Mouse (Mus musculus): ENCODE measurements around the gene Mpv17. TPM values are rescaled to one million over a fixed set of nuclear protein-coding genes. Genes with fewer than 3 reads are reported as not detected.

Mpv17 gene
- total RNA-seq, 2 experiments from 2014 or later: 47.5 to 48.6 TPM

DNA sequence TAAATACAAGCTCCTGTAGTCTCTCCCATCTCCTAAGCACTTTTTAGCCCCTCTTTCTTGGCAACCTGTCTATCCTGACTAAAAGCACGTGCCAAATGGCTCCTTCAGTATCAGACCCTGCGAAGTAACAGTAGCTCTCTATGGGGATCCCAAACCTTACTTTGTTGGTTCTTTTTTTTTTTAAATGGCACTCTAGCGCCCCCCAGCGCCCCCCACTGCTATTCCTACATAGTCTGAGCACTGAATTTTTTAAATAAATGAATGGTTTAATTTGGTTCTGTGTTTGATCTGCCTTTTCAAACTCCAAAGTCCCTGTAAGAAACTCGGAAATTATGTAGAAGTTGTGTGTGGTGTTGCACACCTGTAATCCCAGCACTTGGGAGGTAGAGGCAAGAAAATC lies 28.0 kb downstream of the Mpv17 start:
- intact Hi-C loops (cut with DNase I): no loop called here
- no peak for DNase-seq (ENCODE audit: low spot score in 2 of 2)

DNA sequence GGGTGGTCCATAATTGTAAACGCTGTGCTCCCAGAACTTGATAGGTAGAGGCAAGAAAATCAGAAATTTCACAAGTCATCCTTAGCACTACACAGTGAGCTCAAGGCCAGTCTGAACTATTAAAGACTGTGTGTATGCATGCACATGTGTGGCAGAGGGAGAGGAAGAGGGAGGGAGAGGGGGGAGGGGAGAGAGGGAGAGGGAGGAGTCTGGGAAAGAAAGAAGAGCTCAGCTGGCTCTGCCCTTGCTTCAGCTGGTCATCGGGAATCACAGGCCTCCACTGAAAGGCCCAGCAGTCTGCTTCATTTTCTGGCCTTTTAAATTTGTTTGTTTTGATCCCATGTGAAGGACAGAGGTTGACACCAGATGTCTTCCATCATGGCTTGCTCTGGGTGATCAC lies 30.6 kb downstream of the Mpv17 start:
- DNase-seq (ENCODE audit: low spot score in 2 of 2): no peak
- intact Hi-C loops (cut with DNase I): no loop called here

DNA sequence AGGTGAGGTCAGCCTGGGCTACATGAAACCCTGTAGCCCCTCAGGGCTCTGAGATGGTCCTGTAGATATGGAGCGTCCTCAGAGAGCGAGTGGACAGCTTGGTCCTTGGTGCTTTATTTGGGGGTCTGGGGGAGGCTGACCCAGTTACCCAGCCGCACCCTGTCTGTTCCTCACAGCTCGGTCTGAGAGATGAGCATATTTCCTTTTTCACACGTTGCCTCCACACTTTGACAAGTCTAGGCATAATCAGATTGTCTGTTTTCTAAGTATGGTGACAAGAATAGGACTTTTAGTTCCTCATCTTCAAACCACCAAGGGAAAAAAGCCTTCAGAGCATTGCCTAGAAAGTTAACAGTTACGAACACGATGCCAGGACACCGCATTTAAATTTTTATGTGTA lies 32.9 kb downstream of the Mpv17 start:
- peak; percentile 36 to 89 for DNase-seq (ENCODE audit: low spot score in 2 of 2)
- intact Hi-C loops (cut with DNase I): loop anchor here (1.0 to 2.0 kb wide), 3 partner anchors 28 to 128 kb away; no protein-coding TSS in a partner anchor

DNA sequence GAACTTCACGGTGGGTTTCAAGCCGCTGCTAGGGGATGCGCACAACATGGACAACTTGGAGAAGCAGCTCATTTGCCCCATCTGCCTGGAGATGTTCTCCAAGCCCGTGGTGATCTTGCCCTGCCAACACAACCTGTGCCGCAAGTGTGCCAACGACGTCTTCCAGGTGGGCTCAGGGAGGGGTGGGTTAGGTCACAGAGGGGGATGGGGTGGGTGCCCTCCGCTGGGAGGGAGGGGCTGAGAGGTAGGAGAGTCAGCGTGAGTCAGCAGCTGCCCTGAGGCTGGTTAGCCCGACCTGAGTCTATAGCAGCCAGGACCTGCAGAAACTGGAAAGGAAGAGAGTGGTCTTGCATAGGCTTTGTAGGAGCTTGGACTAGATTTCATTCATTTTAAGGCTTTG lies 37.1 kb downstream of the Mpv17 start:
- no peak for DNase-seq (ENCODE audit: low spot score in 2 of 2)
- intact Hi-C loops (cut with DNase I): no loop called here

DNA sequence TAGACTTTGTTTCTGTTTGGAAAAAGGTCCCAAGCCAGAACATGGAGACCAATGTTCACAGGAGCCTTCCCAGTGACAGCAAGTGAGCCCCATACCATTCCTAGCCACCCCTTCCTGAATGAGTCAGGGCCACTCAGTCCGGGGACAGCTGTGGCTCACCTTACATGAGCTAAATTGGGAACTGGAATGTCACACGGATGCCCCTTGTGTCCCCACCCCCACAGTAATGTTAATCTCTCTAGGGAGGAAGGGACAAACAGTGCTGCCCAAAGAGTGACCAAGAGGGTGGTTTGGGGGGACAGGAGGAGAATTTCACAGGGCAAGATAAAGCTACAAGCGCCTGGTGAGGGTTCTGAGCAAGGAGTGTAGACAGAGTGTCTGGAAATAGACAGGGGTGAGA lies 37.7 kb downstream of the Mpv17 start, which contains the start of gene Trim54:
TSS of gene Trim54 (plus strand) at position 359 of the 400 bp plus-strand sequence.
- intact Hi-C loops (cut with DNase I): no loop called here
- DNase-seq (ENCODE audit: low spot score in 2 of 2): no peak

DNA sequence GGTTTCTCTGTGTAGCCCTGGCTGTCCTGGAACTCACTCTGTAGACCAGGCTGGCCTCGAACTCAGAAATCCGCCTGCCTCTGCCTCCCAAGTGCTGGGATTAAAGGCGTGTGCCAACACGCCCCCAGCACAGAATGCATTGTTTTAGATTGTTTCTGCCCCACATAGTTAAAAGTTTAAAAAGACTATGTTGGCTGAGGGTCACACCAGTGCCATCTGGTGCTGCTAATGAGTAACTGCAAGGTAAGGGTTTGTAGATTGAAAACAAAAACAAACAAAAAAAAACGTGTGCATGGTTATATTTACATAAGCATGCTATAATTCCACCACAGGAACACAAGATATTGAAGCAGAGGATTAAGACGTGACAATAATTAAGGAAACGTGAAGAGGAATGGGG lies 43.3 kb downstream of the Mpv17 start:
- intact Hi-C loops (cut with DNase I): no loop called here
- no peak for DNase-seq (ENCODE audit: low spot score in 2 of 2)

DNA sequence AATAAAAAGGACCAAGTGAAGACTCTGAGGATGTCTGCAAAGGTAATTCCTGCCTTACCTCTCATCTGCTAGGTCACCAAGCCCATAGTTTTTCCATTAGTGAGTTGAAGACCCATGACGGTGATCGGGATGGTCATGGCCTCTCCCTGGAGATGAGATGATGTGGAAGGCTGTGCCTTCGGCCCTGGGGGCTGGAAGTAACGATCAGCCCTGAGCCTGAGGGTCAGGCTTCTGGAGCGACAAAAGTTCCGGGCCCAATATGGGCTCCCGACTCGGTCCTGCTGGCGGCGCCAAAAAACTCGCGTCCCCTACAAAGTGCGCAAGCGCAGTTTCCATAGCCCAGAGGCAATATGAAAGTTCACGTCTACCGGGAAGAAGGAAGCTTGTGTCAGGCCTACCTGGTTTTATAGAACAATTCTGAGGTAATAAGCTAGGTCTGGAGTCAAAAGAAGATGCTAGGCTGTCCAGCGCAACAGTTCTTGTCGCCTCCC lies 46.0 kb downstream of the Mpv17 start, which contains the start of gene Slc30a3:
TSS of gene Slc30a3 (minus strand) at position 238 of the 491 bp plus-strand sequence.
- intact Hi-C loops (cut with DNase I): no loop called here
- no peak for DNase-seq (ENCODE audit: low spot score in 2 of 2)

DNA sequence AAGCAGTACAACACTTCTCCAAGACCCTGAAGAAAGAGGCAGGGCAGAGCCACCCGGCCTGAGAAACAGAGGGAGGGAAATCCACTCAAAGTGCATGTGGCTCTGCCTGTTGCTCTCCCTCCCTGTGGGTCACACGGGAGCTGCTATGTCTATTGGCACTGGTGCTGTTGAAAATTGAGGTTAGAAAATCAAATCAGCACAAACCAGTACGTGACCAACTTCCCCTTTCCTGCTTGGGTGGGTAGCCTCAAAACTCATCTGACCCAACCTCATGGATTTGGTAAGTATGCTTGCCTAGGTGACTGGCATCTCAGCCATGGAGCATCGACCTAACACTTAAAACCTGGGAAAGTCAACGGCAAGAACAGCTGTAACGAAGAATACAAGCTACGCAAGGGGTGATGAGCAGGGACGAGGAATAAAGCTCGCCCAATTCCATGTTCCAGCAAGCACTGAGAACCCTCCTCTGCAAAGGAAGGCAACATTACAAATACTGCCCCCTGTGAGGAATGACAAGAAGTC lies 48.2 kb downstream of the Mpv17 start, which contains the start of gene Dnajc5g:
TSS of gene Dnajc5g (plus strand) at position 472 of the 522 bp plus-strand sequence.
- intact Hi-C loops (cut with DNase I): no loop called here
- DNase-seq (ENCODE audit: low spot score in 2 of 2): no peak

DNA sequence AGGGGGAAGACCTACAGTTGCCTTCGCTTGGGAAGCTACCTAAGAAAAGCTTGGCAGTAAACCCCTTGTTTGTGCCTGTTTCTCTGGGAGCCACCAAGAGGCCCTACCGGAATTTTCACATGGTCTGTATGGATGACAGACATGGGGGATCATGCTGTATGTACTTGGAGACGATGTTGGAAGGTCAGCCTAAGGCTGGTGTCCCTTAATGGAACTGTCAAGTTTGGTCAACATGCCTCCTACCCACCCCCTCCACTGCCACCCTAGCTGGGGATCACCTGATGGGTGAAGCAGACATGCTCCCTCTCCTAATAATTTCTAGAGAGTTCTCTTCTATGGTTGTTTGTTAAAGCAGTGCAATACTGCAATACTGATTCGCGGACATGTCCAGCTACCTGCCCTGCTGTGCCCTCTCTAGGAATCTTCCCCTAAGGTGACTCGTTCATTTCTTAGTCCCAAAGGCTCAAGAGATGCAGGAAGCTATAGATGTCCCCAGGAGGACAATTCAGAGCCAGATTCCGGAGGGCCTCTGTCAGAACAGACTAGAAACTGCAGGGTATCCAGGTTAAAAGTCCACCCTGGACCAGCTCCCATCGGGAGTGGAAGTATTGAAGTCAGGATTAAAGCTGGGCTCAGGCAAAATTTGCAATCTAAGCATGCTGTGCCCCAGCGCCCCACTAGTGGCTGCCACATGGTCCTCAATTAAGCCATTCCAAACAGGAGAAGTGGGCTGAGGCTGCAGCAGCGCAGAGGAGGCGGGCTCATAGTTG lies 58.2 kb downstream of the Mpv17 start:
- intact Hi-C loops (cut with DNase I): no loop called here
- no peak for DNase-seq (ENCODE audit: low spot score in 2 of 2)

DNA sequence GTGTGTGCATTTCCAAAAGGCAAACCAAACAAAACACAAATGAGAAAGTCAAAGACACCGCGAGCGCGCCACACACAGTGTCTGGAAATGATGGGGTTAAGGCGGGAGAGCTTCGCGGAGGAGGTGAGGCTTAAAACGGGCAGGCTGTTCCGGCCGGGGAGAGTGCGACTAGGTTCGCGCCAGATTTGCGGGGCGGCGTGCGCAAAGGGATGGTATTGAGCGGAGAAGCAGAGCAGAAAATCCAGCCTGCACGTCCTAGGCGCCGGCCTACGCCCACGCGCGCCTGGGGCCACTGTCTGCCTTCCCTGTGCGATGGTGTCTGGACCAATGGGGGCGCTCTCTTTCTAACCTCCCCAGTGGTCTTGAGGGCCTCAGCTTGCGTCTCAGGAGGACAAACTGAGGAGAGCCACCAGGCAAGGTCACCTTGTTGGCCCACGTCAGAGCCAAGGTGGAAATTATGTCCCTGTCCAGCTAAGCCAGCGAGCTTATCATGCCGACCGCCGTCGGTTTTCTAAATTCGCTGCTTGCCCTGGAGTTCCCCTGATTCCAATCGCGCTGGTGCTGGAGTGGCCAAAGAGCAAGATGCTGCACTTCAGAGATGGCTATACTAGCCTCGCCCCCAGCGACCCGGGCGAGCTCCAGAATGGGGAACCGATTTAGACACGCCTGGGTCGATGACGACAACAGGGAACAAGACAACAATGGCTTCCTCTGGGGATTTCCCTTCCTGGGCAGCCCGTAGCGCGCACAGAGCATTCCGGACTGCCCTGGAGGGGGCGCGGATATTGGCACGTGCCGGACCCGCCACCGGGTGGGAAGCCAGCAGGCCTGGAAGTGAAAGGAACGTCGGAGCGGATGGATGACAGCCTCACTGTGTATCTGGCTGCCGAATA lies 59.0 kb downstream of the Mpv17 start:
- DNase-seq (ENCODE audit: low spot score in 2 of 2): peak; percentile 65 to 82
- intact Hi-C loops (cut with DNase I): loop anchor here (1.0 kb wide), 1 partner anchor 102 kb away; no protein-coding TSS in a partner anchor

DNA sequence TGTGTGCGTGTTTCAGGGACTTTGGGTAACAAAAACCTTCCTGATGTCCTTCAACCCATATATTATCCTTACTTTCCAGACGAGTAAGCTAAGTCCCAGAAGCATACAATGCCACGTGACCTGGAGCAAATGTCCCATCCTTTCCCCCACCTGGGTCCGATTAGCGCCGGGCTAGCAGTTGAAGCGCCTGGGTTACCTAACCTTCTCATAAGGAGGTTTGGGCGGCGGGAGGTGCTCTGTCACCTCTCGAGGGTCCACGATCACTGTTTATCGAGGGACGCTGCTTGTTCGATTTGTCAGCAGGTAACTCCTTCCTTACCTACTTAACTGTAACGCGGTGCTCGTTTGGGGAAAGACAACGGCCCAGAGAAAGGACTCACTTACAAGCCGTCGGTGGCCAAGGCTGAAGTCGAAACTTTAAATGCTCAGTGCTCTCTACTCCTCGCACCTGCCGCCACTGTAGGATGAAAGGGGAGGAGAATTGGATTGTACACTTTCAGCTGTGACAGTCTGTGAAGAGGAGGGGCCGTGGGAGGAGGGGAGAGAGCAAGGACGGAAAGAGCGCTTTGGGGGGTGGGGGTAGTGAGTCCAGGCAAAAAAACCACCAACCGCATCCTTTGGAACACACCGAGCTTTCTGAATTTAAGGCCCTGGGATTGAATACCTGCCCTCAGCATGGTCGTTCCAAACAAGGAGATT lies 59.8 kb downstream of the Mpv17 start:
- DNase-seq (ENCODE audit: low spot score in 2 of 2): peak in 1 of 2 experiments; percentile 68
- intact Hi-C loops (cut with DNase I): loop anchor here (1.0 kb wide), 1 partner anchor 101 kb away; no protein-coding TSS in a partner anchor

DNA sequence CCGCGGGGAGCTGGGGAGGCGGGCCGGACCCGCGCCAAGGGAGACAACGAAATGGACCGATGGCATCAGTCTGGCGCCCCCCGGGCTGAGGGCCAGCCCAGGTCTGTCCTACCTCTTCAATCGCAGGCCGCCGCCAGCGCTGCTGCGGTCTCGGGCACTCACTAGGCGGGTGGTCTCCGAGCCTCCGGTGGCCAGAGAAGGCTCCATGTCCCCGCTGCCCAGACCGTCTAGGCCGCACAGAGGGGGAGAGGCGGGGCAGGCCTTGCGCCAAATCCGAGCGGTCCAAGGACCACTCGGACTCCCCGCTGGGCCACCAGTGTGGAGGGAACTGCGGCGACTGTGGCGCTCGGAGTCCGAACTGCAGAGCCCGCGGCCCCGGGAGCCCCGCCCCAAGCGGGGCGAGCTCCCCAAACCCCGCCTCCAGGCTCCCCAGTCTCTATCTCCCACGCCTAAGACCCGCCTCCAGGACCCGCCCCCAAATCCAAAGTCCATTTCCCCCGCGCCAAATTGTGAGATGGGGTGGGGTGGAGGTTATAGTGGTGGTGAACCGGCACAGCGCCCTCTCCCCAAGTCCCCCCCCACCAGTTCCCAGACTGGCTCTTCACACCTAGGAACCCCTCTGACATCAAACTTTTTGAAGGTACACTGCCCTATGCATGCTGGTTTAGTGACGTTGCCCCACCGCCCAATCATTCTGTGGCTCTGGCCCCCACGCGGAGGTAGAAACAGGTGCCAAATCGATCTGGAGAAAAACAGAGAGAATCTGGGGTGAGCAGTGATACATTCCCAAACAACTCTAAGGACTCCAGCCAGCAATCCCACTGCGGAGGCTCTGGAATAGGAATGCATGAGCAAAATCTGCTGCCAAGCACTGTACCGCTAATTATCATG lies 60.7 kb downstream of the Mpv17 start:
- peak; percentile 53 to 80 for DNase-seq (ENCODE audit: low spot score in 2 of 2)
- intact Hi-C loops (cut with DNase I): loop anchor here (1.0 kb wide), 2 partner anchors 28 to 100 kb away; no protein-coding TSS in a partner anchor

DNA sequence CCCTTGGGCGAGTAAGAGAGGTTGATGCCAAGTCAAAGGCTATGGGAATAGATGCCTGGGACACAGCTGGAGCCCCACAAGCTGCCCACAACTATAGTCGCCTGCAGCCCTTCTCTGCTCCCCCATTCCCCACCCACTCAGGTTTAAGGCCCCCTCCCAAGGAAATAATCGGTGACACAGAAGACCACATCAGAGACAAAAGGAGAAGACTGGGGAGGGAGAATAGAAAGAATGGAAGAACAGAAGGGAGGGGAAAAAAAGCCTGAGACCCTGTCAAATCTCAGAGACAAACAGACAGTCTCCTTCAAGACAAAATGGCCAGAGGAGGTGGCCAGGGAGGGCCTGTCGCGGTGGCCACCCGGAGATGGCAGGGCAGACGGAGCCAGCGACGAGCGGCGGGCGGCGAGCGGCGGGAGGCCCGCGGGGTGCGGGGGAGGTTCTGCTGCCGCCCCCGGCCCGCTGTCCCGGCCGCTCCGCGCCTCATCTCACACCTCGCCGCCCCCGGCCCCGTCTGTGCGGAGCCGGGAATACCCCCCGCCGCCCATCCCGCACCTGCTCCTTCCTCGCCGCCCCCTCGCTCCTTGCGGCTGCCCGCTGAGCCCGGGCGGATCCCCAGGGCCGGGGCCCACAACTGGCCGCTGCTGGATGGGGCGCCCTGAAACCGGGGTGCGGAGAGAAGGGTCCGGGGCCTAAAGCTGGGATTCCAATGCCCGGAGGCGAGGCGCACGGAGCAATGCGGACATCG lies 61.6 kb downstream of the Mpv17 start:
- DNase-seq (ENCODE audit: low spot score in 2 of 2): peak; percentile 69 to 70
- intact Hi-C loops (cut with DNase I): loop anchor here (1.0 kb wide), 1 partner anchor 12 kb away; no protein-coding TSS in a partner anchor

Other genes starting within 250 kb of the Mpv17 start
- 100 to 1,000 TPM in 1 of 2 experiments, 10 to 100 TPM in 1; 98.1 to 103 TPM for gene Ost4, start 246.5 kb downstream of the Mpv17 start, total RNA-seq (2021)
- 1 to 10 TPM; 2.1 to 2.3 TPM for gene Emilin1, start 240.8 kb downstream of the Mpv17 start, total RNA-seq (2021)
- gene Khk, start 232.8 kb downstream of the Mpv17 start, total RNA-seq (2021): 10 to 100 TPM; 15.1 to 15.9 TPM
- 10 to 100 TPM; 24.8 to 27.7 TPM for gene Cgref1, start 208.7 kb downstream of the Mpv17 start, total RNA-seq (2021)
- gene Preb, start 193.9 kb downstream of the Mpv17 start, total RNA-seq (2021): 100 to 1,000 TPM; 125 to 133 TPM
- gene Tcf23, start 185.6 kb downstream of the Mpv17 start, total RNA-seq (2021): under 1 TPM; 0.16 to 0.25 TPM
- gene Atraid, start 105.9 kb downstream of the Mpv17 start, total RNA-seq (2021): 10 to 100 TPM; 70.8 to 71.4 TPM
- 10 to 100 TPM; 12.4 to 16.7 TPM for gene Slc5a6, start 105.3 kb downstream of the Mpv17 start, total RNA-seq (2021)
- 10 to 100 TPM; 17.4 to 25.5 TPM for gene Cad, start 99.5 kb downstream of the Mpv17 start, total RNA-seq (2021)
- not detected for gene Dnajc5g, start 48.0 kb downstream of the Mpv17 start, total RNA-seq (2021)
- gene Slc30a3, start 46.0 kb downstream of the Mpv17 start, total RNA-seq (2021): 100 to 1,000 TPM; 163 to 170 TPM
- 1 to 10 TPM; 2.5 to 4.0 TPM for gene Trim54, start 37.5 kb downstream of the Mpv17 start, total RNA-seq (2021)
- 1 to 10 TPM; 1.5 to 2.2 TPM for gene Ucn, start 15.4 kb downstream of the Mpv17 start, total RNA-seq (2021)
- 1 to 10 TPM; 3.5 to 3.8 TPM for gene Gm29609, start 25.7 kb upstream of the Mpv17 start, total RNA-seq (2021)
- gene Gtf3c2, start 25.9 kb upstream of the Mpv17 start, total RNA-seq (2021): 10 to 100 TPM; 53.3 to 57.8 TPM
- gene Snx17, start 39.0 kb upstream of the Mpv17 start, total RNA-seq (2021): 10 to 100 TPM; 72.2 to 75.5 TPM
- gene Eif2b4, start 39.2 kb upstream of the Mpv17 start, total RNA-seq (2021): 10 to 100 TPM; 39.0 to 44.2 TPM
- 10 to 100 TPM; 27.1 to 27.3 TPM for gene Zfp513, start 48.1 kb upstream of the Mpv17 start, total RNA-seq (2021)
- gene Ppm1g, start 66.4 kb upstream of the Mpv17 start, total RNA-seq (2021): 10 to 100 TPM; 71.3 to 72.1 TPM
- gene Nrbp1, start 86.6 kb upstream of the Mpv17 start, total RNA-seq (2021): 10 to 100 TPM; 81.8 to 83.1 TPM
- gene Gm9970, start 87.0 kb upstream of the Mpv17 start, total RNA-seq (2021): not detected
- gene Krtcap3, start 97.4 kb upstream of the Mpv17 start, total RNA-seq (2021): 1 to 10 TPM; 1.3 to 2.4 TPM
- 10 to 100 TPM; 78.8 to 91.5 TPM for gene Ift172, start 136.9 kb upstream of the Mpv17 start, total RNA-seq (2021)
- gene Fndc4, start 141.8 kb upstream of the Mpv17 start, total RNA-seq (2021): 100 to 1,000 TPM; 134 to 158 TPM
- gene Gckr, start 143.2 kb upstream of the Mpv17 start, total RNA-seq (2021): not detected

All from left cerebral cortex, postnatal 25 days (tissue).